Mouse (Mus musculus) brain, embryonic 18.5 days (tissue): ENCODE data around the gene Selp.

Source experiments
- DNase-seq: peaks from one replicate; pipeline ENCODE4 v3.0.0-alpha.2; 2012; ENCODE audit warnings: low read depth, low spot score

The Selp gene

DNA sequence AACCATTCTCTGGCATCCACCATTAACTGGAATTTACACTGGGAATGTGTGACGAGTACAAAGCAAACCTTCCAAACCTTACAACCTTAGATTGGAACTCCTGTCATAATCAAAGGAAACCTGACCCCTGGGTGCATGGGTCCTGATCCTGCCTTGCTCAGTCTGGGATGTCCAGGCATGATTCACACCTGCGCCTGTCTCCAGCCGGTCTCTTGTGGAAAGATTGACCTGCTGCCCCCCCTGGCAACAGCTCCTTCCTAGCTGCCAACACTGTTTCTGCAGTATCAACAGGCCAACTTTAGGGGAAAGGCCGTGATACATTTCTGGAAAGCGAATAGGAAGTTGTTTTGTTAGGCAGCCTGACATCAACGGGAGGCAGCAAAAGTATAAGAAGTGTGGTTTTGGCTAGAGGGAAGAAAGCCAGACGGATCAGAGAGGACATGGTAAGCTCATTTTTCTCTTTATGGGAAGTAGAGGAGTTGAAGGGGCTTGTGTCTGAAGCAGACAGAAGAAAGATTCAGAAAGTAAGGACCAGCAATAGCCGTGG lies at the start of gene Selp:
Gene Selp, plus strand, starts transcription at position 318 of the 547 bp plus-strand sequence.
- no peak for DNase-seq

DNA sequence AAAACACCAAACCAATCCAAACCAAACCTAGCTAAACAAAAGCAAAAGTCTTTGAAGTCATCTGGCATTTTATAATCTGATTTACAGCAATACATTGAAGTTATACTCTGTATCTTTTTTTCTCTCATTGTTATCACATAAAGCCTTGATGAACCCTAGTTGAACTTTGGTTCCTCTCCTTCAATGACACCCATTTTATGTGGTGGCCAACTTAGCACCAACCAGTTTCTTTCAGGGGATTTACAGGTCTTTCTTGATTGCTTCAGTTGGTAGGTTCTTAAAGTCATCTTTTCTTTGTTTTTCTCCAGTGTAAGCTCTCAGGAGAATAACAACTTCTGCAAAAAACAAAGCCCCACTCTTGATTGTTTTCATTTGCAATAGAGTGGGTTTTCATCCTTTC lies 45.8 kb upstream of the Selp start:
- DNase-seq = no peak

DNA sequence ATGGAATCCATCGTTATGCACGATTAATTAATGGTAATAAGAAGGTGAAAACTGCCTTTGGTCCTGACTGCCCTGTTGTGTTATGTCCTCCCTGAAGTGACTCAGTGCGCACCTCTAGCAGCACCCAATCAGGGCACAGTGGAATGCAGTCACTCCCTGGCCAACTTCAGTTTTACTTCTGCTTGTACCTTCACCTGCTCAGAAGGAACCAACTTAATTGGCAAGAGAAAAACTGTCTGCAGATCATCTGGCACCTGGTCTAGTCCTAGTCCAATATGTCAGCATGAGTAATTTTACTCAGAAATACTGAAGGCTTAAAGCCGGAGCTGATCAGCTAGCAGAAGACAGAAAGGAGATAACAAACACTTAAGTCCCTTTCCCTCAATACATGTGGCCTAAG lies 44.6 kb upstream of the Selp start:
- no peak for DNase-seq

DNA sequence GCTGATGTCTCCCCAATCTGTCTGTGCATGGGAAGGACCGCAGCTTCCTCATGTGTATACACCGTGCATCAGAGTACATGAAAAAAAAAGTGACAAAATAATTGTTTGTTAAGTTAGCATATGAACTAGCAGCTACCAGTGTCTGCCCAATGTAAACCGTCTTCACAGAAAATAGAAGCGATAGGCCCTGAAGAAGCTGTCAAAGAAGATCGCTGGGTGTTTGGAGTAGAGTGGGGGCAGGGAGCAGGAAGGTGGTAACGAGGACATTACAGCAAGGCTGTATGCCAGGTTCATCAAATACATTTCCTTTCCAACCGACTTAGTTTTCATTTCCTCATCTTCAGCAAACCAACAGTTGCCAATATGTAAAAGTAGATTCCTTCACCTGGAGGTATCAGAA lies 44.0 kb upstream of the Selp start:
- no peak for DNase-seq

DNA sequence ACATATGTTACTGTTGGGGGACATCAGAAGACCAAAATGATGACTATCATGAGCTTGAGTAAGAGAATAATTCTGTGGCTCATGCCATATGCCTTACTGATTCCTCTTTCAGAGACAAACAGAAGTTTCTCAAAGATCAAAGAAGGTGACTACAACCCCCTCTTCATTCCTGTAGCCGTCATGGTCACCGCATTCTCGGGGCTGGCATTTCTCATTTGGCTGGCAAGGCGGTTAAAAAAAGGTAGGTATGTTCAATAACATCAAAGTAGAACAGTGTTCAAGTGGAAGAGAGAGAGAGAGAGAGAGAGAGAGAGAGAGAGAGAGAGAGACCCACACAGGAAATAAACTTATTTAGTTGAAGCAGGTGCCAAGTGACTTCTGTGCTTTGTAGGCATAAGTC lies 43.1 kb upstream of the Selp start:
- no peak for DNase-seq

DNA sequence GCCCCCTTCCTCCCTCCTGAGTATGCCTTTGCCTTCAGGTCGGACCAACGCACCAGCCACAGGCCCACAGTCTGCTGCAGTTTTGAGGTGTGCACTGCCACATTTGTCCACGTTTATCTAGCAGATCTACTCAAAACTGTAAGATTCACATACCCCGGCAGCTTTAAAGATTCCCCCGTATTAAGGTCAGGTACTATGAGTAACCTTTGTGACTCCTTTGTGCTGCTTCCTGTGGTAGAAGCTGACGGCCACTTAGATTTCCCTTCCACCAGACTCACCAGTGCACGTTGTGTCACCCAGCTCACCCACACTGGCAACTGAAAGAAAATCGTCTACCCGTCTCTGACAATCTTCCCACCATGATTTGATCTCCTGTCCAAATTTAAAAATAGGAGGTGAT lies 42.0 kb upstream of the Selp start:
- DNase-seq = no peak

DNA sequence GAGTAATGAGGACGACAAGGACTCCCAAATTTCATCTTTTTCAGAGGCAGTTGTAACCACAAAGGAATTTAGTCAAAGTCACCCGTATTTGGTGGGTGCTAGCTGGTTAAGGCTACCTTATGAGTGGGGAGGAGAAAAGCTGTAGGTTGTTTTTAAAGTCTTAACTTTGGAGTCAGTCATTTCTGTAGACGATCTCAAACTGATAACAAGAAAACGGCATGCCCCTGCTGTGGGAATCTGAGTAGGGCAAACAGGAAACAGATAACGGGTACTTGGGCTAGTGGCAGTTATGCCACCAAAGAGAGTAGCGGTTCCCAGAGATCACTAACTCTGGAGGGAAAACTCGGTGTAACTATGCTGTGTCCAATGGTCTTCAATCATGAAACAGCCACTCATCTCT lies 41.3 kb upstream of the Selp start:
- DNase-seq = no peak

DNA sequence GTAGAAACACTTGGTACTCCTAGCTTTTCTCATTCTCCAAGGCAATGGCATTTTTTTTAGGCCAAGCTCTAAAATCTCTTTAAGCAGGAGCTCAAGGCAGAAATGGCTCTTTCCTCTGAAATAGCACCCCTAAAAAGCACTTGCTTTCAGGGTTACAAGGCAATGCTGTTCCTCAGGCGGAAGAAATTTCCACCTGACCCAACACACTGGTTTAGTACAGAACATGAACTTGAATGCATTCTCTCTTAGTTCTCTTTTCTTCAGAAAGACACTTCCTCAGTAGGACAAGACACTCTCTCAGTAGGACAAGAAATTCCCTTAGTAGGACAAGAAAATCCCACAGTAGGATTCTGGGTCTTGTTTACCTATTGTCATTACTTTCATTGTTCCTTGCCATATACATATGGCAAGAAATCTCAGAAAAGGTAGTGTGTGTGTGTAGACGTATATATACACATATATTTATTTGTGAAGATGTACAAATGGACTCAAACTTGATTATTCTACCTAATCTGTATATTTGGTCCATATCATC lies 40.4 kb upstream of the Selp start:
- DNase-seq = no peak

DNA sequence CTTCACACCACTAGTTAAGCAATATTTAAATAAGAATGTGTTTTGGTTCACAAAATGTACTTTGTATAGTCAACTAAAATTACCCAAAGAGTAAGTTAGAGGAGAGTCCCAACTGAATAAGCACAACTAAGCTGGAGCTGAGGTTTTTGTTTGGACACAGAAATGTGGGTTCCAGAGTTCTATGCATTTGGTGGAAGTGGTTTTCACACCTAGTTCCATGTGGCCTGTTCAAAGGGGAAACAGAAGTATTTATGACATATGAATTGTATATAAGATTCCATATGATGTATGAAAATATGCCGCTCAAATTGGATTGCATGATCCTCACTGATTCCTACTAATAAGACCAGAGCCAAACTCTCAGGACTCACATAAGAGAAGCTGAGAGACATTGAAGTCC lies 39.6 kb upstream of the Selp start:
- DNase-seq = no peak

DNA sequence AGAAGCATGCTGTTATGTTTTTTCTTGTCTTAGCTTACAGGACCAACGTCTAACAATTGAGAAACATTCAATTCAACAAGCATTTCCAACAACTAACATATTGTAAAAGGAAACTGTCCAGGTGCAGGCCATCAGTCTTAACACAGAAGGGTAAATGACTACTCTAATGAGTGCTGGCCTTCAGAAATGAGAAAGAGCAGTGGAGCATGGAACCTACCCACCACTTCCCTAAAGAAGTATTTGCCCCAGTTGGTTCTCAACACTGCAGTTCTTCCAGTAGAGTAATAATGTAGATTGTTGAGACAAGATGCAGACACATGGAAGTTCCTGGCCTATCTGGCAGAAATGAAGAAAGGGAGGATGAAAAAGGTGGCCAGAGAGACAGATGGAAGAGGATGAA lies 38.6 kb upstream of the Selp start:
- no peak for DNase-seq

DNA sequence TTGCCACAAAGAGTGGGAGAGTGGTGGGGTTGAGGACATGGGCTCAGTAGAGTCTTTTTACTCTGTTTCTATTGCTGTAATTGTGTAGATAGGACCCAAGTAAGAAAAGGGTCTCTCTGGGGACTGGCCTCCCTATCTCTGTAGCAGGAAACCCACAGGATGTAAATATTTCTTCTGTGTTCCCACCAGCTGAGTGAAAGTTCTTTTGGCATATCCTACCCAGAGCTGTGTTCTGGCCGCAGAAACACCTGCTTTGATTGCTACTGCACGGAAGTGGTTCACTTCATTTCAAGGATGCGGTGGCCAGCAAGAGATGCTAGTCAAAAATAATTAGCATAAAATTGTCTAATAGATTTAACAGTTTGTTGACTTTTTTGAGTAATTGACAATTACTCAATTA lies 38.0 kb upstream of the Selp start:
- no peak for DNase-seq

DNA sequence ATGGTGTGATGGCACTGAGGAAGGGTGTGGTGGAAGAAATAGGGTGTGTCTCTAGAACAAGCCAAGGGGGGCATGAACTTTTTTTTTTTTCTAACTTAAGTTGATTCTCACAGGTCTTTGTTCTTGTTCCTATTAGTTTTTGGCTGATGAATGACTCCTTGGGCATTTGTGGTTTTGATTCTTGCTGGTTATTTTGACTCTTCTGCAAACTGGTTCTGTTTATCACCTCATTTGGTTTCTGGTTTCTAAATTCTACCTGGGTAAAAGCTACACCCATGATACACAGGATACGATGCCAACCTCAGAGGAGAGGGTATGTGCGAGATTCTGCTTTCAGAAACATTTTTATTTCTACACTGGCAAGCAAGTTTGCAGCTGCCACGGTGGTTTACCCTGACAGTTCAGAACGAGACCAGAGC lies 36.7 kb upstream of the Selp start:
- DNase-seq = no peak

DNA sequence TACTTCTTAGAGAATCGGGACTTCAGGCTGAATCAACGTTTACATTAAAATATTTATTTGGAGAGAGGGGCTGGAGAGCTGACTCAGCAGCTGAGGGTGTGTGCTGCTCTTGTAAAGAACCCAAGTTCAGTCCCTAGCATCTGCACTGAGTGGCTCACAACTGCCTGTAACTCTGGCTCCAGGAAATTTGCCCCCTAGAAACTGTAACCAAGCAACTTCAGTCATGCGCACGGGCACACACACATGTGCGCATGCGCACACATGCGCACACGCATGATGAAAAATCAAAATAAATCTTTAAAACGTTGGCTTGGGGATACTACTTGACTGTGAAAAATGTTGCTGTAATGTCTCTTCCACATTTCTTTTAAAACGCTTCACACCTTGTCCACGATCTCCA lies 36.0 kb upstream of the Selp start:
- DNase-seq = no peak

DNA sequence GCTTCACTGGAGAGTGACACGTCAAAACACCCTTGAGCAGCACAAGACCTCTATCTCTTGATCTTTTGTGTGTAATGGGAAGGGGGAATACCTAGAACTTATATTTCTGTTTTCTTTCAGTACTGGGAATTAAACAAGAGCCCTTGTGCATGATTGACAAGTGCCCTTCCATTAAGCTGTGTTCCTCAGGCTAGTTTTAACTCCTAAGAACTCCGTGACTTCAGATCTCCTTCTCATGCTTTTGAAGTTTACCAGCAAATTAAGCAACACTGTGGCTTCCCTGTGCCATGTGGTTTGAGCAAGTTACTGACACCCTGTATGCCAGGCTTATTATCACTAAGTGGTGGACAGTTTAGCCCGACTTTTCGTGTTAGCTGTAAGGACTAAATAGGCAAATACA lies 32.0 kb upstream of the Selp start:
- no peak for DNase-seq

DNA sequence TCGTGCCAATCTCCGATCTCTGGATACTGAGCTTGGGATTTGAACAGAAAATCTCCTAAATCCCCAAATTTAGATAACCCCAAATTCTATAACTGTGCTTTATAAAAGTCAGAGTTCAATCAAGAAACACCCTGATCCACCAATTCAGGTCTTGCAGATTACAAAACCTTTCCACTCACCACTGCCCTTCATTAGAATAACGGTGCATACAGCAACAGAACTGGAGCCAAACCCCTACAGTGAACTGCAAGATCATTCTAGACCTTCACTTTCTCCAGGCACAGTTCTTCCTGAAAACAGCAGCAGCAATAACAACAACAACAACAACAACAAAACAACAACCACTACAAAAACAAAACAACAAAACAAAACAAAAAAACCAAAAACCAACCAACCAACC lies 28.3 kb upstream of the Selp start:
- no peak for DNase-seq

DNA sequence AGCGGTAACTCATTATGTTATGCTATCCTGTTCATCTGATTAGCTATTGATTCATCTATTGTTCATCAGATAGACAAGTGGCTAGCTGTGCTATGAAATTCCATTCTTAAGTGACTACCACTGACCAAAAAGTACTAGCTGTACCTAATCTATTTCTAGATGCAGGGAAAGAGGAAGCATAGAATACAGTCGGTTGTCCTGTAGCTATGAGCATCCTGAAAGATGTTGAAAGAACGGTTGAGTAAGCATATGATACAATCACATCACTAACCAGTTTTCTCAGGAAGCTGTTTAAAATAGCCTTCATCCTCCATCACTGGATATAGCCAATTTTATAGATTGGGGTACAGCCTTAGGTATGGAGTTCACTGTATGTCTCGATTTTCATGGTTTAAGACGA lies 27.2 kb upstream of the Selp start:
- DNase-seq = no peak

DNA sequence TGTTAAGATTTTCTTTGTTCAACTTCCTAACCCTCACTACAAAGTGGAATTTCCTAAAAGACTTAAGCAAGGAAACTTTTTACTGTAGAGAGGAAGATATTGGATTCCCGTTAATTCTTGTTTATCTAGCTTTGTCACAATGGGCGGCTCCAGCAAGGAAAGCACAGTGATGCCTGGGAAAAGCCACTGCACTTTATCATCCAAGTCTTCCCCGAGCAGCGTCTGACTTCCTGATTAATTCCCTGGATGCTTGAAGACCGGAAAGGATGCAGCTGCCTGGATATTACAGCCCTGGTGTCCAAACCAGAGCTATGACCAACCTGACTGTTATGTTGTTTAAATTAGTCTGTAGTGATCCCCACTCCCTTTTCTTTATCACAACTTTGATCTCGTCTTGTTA lies 18.3 kb upstream of the Selp start:
- no peak for DNase-seq

DNA sequence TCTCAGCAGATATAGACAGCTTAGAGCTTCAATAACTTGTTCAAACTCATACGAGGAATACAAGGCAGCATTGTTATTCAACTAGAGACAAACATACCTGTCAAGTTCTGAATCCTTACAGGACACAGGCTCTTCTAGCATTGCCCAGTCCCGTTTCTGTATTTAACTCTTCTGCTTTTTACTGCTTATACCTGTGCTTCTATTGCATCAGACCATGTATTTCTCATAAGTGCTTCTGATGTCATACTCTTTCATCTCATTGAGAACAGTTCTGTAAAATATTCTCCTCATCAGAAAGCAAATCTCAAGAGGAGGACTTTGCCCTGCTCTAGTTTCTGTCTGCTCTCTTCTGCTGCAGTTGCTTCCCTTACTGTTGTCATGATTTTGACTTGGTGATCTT lies 17.2 kb upstream of the Selp start:
- no peak for DNase-seq

DNA sequence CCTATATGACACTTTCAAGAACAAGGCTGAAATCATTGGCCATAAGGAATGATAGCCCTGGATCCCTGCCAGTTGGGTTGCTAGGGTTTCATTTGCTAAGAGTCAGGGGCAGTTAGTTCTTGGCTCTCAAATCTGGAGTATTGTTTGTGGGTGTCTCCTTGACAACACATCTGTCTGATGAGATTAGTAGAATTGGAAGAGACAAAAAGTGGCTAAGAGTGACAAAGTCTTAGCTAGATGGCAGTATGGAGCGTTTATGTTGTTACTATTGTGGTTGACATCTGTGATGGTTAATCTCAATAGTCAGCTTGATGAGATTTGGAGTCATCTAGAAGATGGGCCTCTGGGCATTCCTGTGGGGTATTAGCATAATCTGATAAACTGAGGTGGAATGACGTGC lies 16.7 kb upstream of the Selp start:
- no peak for DNase-seq

DNA sequence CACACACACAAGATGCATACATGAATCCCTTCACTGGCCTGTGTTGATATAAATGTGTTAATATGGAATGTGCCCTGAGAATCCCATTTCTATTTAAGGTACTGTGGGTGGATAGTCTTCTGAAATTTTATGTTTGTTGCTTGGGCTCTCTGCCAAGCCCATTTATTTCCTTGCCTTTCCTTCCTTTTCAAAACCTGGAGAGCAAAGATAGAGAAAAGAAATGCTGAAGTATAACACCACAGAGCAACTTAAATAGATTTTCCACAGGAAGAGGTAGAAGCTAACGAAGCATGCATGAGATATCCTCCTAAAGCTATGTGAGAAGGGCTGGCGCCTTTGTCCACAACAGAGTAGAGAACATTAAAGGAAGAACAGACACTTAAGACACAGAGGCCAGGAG lies 5.3 kb upstream of the Selp start:
- no peak for DNase-seq

DNA sequence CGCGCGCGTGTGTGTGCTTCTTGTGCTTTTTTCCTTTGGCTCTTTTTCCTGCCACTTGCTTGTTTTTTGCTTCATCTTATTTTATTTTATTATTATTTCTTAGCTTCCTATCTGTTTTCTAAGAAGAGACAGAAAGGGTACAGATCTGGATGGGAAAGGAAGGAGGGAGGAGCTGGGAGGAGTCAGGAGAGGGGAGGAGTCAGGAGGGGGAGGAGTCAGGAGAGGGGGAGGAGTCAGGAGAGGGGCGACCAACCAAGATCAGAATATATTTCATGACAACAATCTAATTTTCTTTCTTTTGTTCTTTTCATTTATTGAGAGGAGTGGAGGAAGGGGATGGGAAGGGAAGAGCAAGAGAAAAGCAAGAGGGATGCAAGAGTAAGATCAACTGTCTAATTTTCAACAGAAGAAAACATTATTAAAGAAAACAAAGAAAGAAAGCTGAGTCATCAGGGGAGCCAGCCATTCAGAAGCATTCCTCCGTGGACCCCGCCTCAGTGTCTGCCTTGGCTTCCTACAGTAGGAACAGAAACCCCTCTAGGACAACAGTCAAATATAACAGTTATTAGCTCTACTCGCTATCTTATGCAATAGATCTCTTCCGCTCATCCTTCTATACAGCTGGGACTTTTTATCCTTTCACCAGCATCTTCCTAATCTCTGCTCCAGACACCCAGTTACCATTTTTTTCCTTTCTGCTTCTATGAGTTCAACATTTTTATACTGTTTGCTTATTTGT lies 4.3 kb upstream of the Selp start:
- no peak for DNase-seq

DNA sequence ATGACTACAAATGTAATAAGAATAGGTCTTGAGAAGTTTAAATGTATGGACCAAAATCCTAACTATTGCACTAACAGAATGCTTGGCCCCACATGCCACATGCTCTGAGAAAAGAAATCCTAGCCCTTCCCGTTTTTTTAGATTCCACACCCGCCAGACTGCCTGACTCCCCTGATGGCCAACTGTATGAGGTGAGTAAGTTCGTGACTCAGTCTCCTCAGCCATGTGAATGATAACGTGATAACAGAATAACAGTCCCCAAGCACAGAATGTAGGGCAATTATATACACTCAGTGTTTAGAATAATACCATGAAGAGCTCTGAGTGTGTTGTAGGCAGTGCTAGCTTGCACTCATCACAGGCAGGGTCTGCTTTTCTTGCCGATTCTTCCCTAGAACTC lies 784 bp upstream of the Selp start:
- no peak for DNase-seq

DNA sequence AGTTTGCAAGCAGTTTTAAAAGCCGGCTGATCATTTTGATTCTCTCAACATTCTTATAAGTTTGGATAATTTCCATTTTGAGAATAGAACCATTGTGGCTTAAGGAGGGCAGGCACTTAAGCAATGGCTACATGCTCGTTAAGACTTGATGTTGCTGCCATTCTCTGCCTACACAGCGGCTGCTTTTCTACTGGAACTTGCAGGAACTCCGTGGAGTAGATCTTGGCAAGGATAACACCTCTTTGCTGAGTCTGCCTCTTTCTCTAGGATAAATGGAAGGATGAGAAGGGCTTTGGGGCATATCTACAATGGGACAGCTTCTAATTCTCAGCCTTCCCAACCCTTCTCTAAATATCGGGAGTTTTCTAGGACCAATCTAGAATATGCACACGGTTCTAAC lies 583 bp downstream of the Selp start:
- DNase-seq = no peak

DNA sequence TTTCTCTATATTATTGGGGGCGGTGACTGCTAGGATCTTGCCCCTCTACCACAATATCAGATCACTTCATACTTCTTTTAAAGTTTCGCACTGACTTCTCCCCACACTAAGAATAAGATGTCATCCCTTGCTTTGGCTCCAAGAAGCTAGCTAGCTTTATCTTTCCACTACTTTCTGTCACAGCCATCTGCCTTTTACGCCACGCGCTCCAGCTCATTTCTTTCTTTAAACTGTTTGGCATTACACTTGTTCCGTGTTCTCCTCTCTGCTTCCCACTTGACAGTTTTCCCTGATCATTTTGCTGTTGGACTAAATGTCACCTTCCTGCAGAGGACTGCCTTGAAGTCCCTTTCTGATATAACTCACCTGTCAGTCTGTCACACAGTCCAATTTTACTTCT lies 2.8 kb downstream of the Selp start:
- DNase-seq = no peak
